Mouse (Mus musculus) adrenal gland, adult 2 months (tissue): Measurements from ENCODE around the gene Slc7a5. TPM values are rescaled to one million over a fixed set of nuclear protein-coding genes. Genes with fewer than 3 reads are reported as not detected.

Source experiments
- DNase-seq: peaks from one replicate; pipeline ENCODE4 v3.0.0; 2021
- polyA plus RNA-seq: library from polyadenylated mRNA; depleted of rRNA; stranded (reverse); fragments of >200 nt; gene quantifications from 2 replicates; pipeline ENCODE4 v1.2.3, GENCODE M21; 2012
- total RNA-seq, 2 experiments: library from RNA; stranded (reverse); gene quantifications; 2 replicates each; pipeline ENCODE4 v1.2.3; 2021

Gene Slc7a5
- total and polyA plus RNA-seq, 3 experiments, result 38.9 to 93.9 (median 46.4) TPM

GRCm38 (mm10) chr8:121936391-121936790 lies 28.9 kb upstream of the Slc7a5 start:
- DNase-seq, result no peak

- DNase-seq, result peak; percentile 26
Measured at GRCm38 (mm10) chr8:121935341-121936294, 28.1 kb upstream of the Slc7a5 start.

- DNase-seq, result no peak
Measured at GRCm38 (mm10) chr8:121934923-121935322, 27.4 kb upstream of the Slc7a5 start.

DNA sequence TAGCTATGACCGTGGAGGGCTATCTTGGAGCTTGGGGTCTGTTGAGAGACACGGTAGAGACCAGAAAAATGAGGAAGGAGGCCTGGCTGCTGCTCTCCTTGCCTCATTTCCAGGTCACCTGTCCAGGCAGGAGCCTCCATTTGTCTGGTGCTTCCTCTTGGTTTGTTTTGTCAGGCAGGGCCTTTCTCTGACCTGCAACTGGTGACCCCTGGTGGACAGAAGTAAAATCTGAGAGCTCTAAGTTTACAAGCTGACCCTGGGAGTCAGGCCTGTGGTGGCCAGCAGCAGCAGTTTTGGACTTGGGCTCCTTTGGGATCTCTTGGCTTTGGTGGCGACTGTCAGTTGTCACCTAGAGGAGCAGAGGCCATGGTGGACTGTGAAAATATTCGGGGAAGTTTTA lies 27.0 kb upstream of the Slc7a5 start:
- DNase-seq, result peak; percentile 54

DNA sequence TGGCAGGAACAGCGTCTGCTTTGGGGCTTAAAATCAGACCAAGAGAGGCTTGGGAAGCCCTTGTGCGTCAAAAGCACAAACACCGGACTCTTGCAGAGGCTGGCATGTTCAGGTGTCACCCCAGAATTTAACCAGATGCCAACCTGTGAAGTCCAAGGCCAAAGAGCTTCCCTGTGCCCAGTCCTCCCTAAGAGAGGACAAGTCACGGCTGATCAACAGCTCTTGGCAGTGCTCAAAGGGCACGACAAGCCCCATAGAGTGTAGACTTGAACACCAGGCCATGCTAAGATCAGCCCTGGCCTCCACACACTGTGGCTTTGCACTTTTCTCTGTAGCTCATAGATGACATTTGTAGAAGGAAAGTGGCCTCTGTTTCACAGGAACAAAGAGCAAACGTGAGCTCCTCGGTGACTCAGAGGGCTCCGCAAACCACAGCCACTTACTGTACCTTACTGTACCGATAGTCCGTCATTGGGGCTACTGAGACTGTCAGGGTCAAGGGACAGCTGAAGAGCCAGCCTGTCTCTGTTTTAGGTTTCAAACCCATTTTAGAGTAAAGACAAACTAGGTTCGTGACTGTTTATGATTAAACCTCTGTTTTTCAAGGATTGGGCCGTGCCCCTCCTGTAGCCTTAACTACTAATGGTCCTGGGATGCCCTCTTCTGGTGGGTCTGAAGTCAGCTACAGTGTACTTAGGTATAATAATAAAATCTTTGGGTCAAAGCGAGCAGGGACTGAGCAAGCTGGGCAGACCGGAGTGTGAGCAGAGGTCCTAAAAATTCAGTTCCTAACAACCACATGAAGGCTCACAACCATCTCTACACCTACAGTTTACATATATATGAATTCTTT lies 25.4 kb upstream of the Slc7a5 start:
- DNase-seq, result peak; percentile 65

GRCm38 (mm10) chr8:121932026-121932667 lies 24.7 kb upstream of the Slc7a5 start:
- peak; percentile 64 for DNase-seq

GRCm38 (mm10) chr8:121931571-121931970 lies 24.1 kb upstream of the Slc7a5 start:
- no peak for DNase-seq

- no peak for DNase-seq
Measured at GRCm38 (mm10) chr8:121930047-121930446, 22.6 kb upstream of the Slc7a5 start.

DNA sequence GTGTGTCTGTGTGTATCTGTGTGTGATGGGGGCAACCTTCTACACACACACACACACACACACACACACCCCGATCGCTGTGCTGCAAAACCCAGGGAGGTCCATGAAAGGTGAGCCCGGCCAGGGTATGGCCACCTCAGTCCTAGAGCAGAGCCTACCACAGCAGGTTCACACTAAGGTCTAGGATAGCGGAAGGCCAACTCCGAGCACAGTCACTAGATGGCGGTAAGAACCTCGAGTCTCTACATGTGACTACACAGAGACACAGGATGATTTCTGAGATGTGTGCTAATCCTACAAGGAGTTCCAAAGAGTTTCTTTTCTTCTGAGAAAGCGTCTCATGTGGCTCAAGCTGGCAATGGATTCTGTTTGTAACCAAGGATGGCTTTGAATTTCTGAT lies 19.8 kb upstream of the Slc7a5 start:
- DNase-seq, result peak; percentile 60

DNA sequence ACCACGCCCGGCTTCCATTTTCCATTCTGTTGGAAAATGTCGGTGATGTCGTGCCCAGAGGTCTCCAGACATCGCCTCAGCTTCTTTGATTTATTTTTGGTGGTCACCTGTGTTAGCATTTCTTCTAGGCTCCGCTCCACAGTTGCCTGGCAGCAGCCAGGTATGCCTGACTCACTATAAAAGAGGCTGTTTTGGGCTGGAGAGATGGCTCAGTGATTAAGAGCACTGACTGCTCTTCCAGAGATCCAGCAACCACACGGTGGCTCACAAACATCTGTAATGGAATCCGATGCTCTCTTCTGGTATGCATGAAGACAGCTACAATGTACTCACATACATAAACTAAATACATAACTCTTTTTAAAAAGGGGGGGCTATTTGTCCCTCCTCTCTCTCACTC lies 18.8 kb upstream of the Slc7a5 start:
- no peak for DNase-seq

- peak; percentile 71 for DNase-seq
Measured at GRCm38 (mm10) chr8:121925624-121926023, 18.1 kb upstream of the Slc7a5 start.

GRCm38 (mm10) chr8:121924681-121925080 lies 17.2 kb upstream of the Slc7a5 start:
- no peak for DNase-seq

GRCm38 (mm10) chr8:121922101-121922500 lies 14.6 kb upstream of the Slc7a5 start:
- DNase-seq, result peak; percentile 58

GRCm38 (mm10) chr8:121921582-121921981 lies 14.1 kb upstream of the Slc7a5 start:
- DNase-seq, result no peak

- no peak for DNase-seq
Measured at GRCm38 (mm10) chr8:121919731-121920130, 12.2 kb upstream of the Slc7a5 start.

DNA sequence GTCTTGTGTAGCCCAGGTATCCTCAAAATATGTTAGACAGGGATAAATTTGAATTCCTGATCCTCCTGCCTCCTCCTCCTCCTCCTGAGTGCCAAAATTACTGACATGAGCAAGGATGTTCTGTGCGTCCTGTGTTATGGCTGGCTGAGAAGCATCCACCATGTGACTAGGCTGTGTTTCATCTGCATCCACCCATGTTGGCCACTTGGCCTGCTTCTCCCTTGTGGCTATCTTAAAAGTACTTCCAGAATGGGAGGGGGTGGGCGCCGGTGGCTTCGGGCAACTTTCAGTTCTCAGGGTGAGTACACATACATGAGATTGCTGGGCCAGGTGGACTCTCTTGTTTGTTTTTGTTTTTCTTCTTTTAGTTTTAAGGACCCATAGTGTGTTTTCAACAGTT lies 11.7 kb upstream of the Slc7a5 start:
- DNase-seq, result no peak

- no peak for DNase-seq
Measured at GRCm38 (mm10) chr8:121913378-121913777, 5.9 kb upstream of the Slc7a5 start.

GRCm38 (mm10) chr8:121912831-121913230 lies 5.3 kb upstream of the Slc7a5 start:
- no peak for DNase-seq

GRCm38 (mm10) chr8:121911987-121912386 lies 4.5 kb upstream of the Slc7a5 start:
- peak; percentile 59 for DNase-seq

- DNase-seq, result no peak
Measured at GRCm38 (mm10) chr8:121911400-121911799, 3.9 kb upstream of the Slc7a5 start.

GRCm38 (mm10) chr8:121909663-121910062 lies 2.2 kb upstream of the Slc7a5 start:
- DNase-seq, result peak; percentile 72

- DNase-seq, result no peak
Measured at GRCm38 (mm10) chr8:121909148-121909541, 1.7 kb upstream of the Slc7a5 start.
